Mouse (Mus musculus) liver, adult (tissue): ENCODE results near the gene Sars2.

ENCODE experiments used
- GATA4 ChIP-seq: IDR thresholded peaks from 2 replicates; pipeline ENCODE4 v1.6.1; 2014; ENCODE audit warnings: mild to moderate bottlenecking, low read length; ENCODE audit not compliant: insufficient replicate concordance

Sars2 gene

DNA sequence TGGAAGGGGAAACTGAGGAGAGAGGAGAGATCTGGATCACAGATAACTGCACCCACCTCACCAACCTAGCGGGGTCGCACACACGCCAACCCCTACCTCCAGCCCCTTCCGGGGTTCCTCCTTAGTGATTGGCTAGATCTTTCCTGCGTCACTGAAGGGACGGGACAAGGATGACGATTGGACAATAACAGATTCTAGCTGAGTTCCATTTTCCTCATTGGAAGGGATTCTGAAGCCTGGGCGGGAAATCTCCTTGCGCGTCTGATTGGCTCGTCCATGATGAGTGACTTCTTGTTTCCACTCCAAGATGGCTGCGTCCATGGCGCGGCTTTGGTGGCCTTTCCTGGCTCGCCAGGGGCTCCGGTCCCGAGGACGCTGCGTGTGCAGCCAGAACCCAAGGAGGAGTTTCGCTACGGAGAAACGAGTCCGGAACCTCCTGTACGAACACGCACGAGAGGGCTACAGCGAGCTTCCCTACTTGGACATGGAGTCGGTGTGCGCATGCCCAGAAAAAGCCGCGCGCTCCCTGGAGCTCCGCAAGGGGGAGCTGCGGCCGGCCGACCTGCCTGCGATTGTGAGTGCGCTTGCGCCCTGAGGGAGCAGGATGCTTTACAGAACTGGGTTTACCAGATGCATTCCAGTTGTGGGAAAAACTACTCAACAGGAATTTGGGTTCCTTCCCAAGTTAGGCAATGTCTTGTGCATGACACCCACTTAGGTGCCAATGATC, at the start of gene Sars2, which contains the start of gene Mrps12:
Gene Sars2, plus strand, starts transcription at position 284 of the 730 bp plus-strand sequence.
Gene Mrps12, minus strand, starts transcription at position 112 of the 730 bp plus-strand sequence.
- TF ChIP-seq GATA4, result peak; percentile 45; the same call in 1 of the 2 replicates

DNA sequence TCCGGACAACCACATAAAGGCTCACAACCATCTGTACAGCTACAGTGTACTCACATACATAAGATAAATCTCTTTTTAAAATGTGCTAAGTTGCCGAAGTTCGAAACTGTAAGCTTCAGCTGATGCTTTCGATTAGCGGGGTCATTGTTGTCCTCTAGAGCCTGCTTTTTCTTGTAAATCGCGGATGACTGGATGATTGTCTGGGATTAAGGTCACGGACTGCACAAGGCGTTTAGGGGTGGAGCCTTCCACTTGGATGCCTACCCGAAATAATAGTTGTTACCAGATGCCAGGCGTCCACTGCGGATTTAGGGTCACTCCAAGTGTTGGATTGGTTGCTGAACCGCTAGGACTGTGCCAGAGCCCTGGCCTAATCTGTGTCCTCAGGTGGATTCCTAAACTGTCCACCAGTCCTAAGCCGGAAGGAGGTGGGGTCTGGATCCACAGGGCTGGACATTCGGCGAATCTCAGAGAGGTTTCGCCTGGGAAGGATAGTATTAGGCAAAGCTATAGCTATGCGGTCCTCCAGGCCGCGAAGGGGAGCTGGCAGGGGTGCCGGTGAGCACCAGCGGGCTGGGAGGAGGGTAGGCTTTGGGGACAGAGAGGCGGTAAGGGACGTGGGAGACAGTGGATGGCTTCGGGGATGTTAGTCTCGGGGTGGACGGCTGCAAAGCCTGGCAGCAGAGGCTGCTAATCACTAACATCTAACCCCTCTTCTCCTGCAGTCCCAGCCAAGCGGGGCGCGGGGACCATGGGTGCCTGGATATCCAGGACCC, 49.1 kb upstream of the Sars2 start, which contains the start of gene Fbxo27:
Gene Fbxo27, plus strand, starts transcription at position 305 of the 776 bp plus-strand sequence.
- TF ChIP-seq GATA4, result no peak

DNA sequence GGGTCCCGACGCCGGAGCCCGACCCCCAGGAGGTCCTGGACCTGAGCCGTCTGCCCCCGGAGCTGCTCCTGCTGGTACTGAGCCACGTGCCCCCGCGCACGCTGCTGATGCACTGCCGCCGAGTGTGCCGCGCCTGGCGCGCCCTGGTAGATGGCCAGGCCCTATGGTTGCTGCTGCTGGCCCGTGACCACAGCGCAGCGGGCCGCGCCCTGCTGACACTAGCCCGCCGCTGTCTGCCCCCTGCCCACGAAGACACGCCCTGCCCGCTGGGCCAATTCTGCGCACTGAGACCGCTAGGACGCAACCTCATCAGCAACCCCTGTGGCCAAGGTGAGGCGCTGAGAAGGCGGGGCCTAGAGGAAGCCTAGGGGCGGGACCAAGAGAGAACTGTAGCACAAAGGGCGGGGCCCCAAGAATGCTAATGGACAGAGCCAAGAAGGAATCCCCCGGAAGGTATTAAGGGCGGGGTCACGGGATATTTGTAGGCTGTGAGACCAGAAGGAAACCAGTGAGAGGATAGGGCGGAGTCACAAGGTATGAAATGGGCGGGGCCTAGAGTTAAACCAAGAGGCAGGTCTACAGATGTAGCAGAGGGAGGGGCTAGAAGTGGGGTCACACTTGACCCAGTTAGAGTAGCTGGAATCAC, 48.3 kb upstream of the Sars2 start:
- TF ChIP-seq GATA4, result no peak

DNA sequence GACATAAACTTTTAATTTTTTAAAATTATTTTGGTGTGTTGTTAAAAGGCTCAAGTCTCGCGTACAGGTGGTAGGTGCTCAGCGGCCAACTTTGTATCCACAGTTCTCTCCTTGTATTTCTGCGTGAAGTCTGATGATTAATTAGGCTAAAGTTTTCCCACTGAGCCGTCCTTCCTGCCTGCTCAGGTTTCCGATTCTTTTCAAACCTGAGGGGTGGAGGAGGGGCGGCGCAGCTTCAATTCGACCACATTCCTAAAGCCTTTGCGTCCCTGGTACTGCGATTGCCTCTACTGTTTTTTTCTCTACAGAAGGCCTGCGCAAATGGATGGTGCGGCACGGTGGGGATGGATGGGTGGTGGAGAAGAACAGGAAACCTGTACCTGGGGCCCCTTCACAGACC, 47.4 kb upstream of the Sars2 start:
- no peak for TF ChIP-seq GATA4

GRCm38 (mm10) chr7:28694966-28695511, 46.8 kb upstream of the Sars2 start:
- TF ChIP-seq GATA4, result no peak

DNA sequence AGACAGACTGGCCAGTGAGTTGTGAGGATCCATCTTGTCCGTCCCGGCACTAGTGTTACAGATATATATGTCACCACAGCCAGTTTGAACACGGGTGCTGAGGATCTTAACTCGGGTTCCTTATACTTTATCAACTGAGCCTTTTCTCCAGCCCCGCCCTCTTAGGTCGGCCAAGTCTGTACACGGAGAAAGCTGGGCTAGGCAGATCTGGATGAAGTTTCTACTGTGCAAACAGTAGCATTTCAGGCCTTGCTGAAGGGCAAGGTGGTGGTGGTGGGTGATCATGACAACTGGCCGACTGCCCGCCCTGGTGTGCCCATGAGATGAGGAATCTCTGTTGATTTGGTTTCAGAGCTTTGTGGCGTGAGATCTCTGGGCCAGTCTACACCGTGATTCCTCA, 44.5 kb upstream of the Sars2 start:
- no peak for TF ChIP-seq GATA4

DNA sequence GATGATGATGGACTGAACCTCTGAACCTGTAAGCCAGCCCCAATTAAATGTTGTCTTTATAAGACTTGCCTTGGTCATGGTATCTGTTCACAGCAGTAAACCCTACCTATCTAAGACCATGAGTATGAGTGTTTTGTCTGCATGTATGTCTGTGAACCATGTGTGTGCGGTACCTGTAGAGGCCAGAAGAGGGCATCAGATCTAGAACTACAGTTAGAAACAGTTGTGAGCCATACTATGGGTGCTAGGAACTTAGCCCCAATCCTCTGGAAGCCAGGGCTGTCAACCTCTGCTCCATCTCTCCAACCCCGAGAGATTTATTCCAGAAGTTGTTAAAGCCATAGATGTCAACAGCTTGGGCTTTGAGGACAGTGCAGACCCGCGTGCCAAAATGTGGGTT, 41.5 kb upstream of the Sars2 start:
- no peak for TF ChIP-seq GATA4

GRCm38 (mm10) chr7:28702601-28703143, 39.1 kb upstream of the Sars2 start:
- TF ChIP-seq GATA4, result no peak

DNA sequence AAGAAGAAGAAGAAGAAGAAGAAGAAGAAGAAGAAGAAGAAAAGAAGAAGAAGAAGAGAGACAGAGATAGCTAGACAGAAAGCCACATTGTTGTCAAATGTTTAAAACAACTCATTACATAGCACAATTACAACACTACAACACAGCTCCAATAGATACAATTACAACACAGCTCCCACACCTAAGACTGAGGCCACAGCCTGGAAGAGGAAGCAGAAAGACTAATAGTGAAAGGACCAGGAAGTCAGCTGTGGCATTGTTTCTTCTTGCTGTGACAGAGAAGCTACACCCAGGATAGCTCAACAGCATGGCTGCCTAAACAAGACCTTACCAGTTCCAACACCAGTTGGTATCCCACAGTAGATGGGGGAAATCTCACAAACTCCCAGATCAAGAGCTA, 32.3 kb upstream of the Sars2 start:
- TF ChIP-seq GATA4, result no peak

DNA sequence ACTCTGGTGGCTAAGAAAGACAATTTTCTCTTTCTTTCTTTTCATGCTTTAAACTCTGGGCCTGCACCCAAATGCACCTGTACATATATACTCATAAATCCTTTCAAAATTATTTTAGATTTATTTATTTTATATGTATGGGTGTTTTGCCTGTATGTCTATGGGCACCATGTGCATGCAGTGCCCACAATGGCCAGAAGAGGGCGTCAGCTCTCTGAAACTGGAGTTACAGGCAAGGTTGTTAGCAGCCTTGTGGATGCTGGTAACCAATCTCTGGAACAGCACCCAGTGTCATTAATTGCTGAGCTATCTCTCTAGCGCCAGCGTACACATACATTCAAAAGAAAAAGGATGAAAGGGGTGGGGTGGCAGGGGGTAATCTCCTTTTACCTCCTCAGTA, 30.8 kb upstream of the Sars2 start:
- no peak for TF ChIP-seq GATA4

- no peak for TF ChIP-seq GATA4
Observed at GRCm38 (mm10) chr7:28714667-28715066, 27.1 kb upstream of the Sars2 start.

- no peak for TF ChIP-seq GATA4
Observed at GRCm38 (mm10) chr7:28715598-28715997, 26.2 kb upstream of the Sars2 start.

- TF ChIP-seq GATA4, result no peak
Observed at GRCm38 (mm10) chr7:28716590-28717281, 25.1 kb upstream of the Sars2 start, which contains the start of gene Fbxo17. TSS of gene Fbxo17 (plus strand) at chr7:28716804.

DNA sequence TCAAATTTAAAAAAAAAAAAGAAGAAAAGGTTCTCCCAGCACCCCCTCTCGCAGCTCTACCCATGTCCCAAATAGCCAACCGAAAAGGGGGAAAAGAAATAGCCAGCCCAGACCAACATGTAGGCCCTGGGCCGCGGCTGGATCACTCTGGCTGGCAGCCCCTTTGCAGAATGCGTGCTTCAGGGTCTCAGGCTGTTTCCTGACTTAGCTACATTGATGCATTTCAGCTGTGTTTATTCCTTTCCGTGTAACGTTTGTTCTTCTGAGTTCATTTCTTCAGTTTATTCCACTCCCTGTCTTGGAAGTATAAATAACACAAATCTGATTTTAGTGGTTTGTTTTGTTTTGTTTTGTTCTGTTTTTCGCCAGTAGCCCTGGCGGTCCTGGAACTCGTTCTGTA, 24.1 kb upstream of the Sars2 start:
- no peak for TF ChIP-seq GATA4

DNA sequence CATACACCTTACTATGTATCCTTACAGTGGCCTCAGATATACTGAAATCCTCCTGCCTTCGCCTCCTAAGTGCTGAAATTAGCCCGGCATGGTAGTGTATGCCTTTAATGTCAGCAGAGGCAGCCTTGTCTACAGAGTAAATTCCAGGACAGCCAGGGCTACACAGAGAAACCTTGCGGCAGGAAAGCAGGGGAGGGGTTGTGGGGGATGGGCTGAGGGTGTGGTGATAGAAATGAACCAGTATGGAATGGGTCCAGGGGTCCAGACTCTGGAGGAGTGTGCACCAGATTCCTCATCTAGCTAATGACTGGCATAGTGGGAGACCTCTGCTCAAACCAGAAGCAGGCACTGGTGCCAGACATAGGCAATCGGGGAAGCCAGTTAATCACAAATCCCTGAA, 22.6 kb upstream of the Sars2 start:
- no peak for TF ChIP-seq GATA4

DNA sequence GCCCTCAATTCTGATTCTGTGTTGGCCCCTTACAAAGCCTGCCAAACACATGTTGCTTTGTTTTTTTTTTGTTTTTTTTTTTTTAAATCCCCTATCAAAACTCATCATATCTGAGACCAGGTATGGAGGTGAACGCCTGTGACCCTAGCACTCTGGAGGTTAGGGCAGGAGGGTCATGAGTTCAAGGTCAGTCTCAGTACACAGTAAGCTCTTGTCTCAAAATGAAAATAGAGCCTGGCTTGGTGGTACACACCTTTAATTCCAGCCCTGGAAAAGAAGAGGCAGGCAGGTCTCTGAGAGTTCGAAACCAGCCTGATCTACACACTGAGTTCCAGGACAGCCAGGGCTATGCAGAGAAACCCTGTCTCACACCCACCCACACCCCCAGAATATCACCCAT, 22.1 kb upstream of the Sars2 start:
- TF ChIP-seq GATA4, result no peak
